Mouse (Mus musculus) left cerebral cortex, adult 18-20 months (tissue): ENCODE measurements around the gene Lrrc73. TPM values are rescaled to one million over a fixed set of nuclear protein-coding genes. Genes with fewer than 3 reads are reported as not detected.
A peak's percentile ranks its signal among the peaks of the same experiment; 100 is the strongest.

Source experiments
- DNase-seq, 2 experiments: peaks; one replicate each; pipeline ENCODE4 v3.0.0; 2021 to 2022; ENCODE audit warnings: low spot score in 2 of 2, mixed read lengths in 1 of 2
- microRNA-seq, 2 experiments: library from miRNA; unstranded; fragments of <30 nt; microRNA quantifications; one replicate each; pipeline ENCODE4 v1.2.0; 2021
- total RNA-seq, 2 experiments: library from RNA; stranded (reverse); gene quantifications; 2 replicates each; pipeline ENCODE4 v1.2.3; 2021

Lrrc73 gene
- total RNA-seq, 2 experiments from 2014 or later: 60.1 to 63.7 TPM

DNA sequence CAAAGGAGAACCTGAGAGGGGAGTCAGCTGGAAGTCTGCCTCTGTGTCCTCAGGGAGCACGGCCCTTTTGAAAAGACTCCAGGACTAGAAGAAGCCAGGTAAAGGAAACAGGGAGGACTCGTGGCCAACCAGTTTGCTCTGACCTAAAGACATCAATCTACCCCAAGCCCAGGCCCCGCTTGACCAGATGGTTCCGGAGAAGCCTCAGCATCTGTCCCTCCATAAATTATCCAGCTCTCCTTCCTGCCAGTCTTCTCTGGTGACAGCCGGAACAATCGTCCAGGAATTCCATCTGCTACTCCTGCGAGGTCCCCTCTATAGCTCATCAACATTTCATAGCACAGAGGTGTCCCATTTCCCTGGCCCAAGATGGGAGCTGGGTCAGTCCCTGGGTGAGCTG, 31.3 kb downstream of the Lrrc73 start:
- no peak for DNase-seq

DNA sequence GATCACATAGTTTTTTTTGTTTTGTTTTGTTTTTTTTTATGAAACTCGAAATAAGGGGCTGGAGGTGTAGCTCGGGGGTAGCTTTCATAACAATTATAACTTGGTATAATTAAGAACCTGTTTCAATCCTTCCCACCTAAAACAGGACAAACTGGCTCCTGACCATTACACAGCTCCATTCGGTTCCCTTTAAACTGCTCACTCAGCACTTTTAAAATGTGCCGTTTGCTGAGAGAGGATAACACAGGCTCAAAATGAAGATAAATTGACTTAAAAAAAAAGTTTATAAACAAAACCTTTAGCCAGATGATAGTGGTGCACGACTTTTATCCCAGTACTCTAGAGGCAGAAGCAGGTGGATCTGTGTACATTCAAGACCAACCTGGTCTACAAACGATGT, 32.1 kb downstream of the Lrrc73 start:
- DNase-seq: no peak

DNA sequence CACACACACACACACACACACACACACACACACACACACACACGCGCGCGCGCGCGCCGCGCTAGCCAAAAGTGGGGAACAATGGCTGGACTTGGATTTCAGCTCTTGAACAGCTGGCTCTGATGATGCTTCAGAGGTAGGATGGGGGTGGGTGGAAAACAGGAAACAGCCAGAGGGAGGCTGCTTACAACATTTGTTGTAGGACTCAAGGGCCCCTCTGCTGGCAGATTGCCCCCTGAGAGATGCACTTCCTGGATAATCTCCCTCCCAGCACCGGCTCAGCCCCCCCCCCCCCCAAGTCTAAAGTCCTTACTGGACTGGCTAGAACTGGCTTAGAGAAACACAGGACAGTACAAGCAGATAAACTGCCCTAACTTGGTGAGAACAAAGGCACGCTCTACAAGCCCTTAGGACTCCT, 34.4 kb downstream of the Lrrc73 start:
- no peak for DNase-seq

DNA sequence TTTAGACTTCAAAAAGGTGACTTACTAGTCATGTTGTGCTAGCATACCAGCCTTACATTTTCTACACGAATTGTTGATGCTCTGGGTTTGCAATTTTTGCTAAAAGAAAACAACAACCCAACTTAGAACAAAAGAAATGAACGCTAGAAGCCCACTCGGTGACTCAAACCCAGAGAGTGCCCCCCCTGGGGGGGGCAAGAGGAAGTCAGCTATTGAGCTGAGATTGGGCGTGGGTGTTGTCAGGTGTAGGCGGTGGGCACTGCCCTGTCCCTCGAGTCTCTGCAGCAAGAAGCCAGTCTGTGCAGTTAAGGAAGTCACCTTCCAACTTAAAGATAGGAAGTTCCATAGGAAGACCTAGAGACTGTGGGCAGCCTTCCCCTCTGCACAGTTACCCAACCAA, 43.3 kb downstream of the Lrrc73 start:
- DNase-seq: no peak

- no peak for DNase-seq
Measured at GRCm38 (mm10) chr17:46297028-46297363, 43.7 kb downstream of the Lrrc73 start.

GRCm38 (mm10) chr17:46297364-46298219, 44.3 kb downstream of the Lrrc73 start, which contains the start of gene Dlk2:
Gene Dlk2, plus strand, starts transcription at chr17:46297421.
- DNase-seq: peak; percentile 73 to 80

DNA sequence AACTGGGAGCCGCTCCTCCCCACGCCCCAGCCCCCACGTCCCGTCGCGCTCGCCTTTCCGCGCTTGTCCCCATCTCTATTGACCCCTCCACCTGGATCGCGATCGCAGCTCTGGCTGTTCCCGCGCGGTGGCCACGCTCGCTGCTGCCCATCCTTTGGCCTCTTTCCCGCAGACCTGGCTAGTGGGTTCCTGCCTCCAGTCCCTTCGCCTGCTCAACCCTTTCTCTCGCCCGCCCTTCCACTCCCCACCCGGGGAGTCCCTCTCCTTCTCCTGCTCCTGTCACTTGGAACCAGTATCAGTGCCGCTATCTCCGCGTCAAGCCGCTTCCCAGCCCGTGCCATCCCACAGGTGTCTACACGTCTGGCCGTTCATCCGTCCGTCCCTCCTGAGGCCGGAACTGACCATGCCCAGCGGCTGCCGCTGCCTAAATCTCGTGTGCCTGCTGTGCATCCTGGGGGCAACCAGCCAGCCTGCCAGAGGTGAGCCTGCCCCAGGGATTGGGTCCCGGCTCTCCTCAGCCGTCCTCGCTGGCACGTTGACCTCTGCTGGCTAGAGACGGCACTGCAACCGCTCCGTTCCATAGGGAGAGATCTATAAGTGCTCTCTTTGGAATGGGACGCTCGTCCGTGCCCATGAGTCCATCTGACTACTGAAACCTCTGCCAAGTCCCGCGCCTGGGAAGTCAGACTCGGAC, 45.0 kb downstream of the Lrrc73 start:
- peak; percentile 90 to 94 for DNase-seq

- DNase-seq: peak; percentile 34 to 49
Measured at GRCm38 (mm10) chr17:46301892-46302291, 48.6 kb downstream of the Lrrc73 start.

DNA sequence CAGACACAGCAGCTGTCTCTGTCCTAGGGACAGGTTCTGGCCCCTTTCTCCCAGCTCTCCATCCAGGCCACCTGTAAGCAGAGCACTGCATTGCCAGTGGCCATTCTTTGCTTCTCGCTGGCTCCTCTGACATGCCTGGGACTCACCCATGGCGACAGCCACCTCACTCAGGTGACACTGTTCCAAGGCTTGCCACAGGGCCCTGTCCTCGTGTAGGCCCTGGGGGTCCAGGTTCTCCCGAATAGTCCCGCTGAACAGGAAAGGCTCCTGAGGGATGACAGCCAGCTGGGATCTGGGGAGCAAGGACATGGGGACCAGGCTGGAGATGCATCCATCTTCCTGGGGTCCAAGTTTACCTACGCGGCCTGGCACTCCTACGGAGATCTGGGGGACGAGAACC, 50.9 kb downstream of the Lrrc73 start:
- DNase-seq: no peak

Small RNA genes within 50 kb of the gene (microRNA-seq; reads per million reads assigned to microRNA genes)
- 0.21 to 0.99 reads per million in 2 experiments for gene Mir693

Other genes with a start within 250 kb of the Lrrc73 start
- gene Vegfa, start 221.2 kb upstream of the Lrrc73 start, total RNA-seq: 10 to 100 TPM; 61.1 to 88.1 TPM
- gene Mrps18a, start 142.5 kb upstream of the Lrrc73 start, total RNA-seq: 10 to 100 TPM; 85.6 to 86.3 TPM
- gene Rsph9, start 109.3 kb upstream of the Lrrc73 start, total RNA-seq: 10 to 100 TPM; 17.9 to 21.9 TPM
- 10 to 100 TPM; 13.5 to 14.3 TPM for gene Mad2l1bp, start 100.0 kb upstream of the Lrrc73 start, total RNA-seq
- gene Gtpbp2, start 92.5 kb upstream of the Lrrc73 start, total RNA-seq: 100 to 1,000 TPM; 102 to 116 TPM
- gene Polh, start 50.9 kb upstream of the Lrrc73 start, total RNA-seq: 1 to 10 TPM; 6.1 to 6.3 TPM
- 10 to 100 TPM; 38.6 to 41.9 TPM for gene Xpo5, start 50.7 kb upstream of the Lrrc73 start, total RNA-seq
- 10 to 100 TPM; 37.3 to 42.1 TPM for gene Polr1c, start 5.5 kb upstream of the Lrrc73 start, total RNA-seq
- gene Yipf3, start 5.5 kb upstream of the Lrrc73 start, total RNA-seq: 10 to 100 TPM; 76.0 to 87.1 TPM
- 10 to 100 TPM; 37.7 to 48.9 TPM for gene Tjap1, start 29.5 kb downstream of the Lrrc73 start, total RNA-seq
- gene Dlk2, start 43.9 kb downstream of the Lrrc73 start, total RNA-seq: 10 to 100 TPM; 65.7 to 67.5 TPM
- 1 to 10 TPM; 6.9 to 9.2 TPM for gene Abcc10, start 74.8 kb downstream of the Lrrc73 start, total RNA-seq
- gene Zfp318, start 130.2 kb downstream of the Lrrc73 start, total RNA-seq: 10 to 100 TPM; 46.2 to 50.5 TPM
- gene Crip3, start 175.4 kb downstream of the Lrrc73 start, total RNA-seq: 1 to 10 TPM; 3.7 to 4.3 TPM
- gene Slc22a7, start 184.9 kb downstream of the Lrrc73 start, total RNA-seq: under 1 TPM; 0.30 TPM
- gene Ttbk1, start 234.1 kb downstream of the Lrrc73 start, total RNA-seq: 100 to 1,000 TPM; 130 to 135 TPM
- gene Dnph1, start 243.2 kb downstream of the Lrrc73 start, total RNA-seq: 1 to 10 TPM; 2.8 TPM